Mouse (Mus musculus): ENCODE results near the gene Anp32b. TPM values are rescaled to one million over a fixed set of nuclear protein-coding genes. Genes with fewer than 3 reads are reported as not detected.

Anp32b gene
- polyA plus RNA-seq, 1 experiment from 2014 or later, result 351 TPM

DNA sequence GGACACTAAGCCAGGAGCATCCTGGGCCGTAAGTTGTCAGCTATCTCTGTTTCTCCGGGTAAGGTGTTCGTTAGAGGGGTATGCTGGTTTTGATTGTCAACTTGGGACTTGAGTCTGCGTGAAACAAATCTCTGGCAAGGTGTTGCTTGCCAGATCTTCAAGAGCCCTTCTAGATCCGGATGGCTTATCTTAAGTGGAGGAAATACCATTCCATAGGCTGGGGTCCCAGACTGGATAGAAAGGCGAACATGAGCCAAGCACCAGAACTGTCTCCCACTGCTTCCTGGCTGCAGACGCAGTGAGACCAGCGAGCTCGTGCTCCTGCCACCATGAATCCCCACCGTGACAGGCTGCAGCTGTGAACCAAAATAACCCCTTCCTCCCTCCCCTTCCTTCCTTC lies 70.8 kb downstream of the Anp32b start:
- H3K4me2 ChIP-seq, result no peak overlapping the region
- no peaks in the 10 kb centered on the region for H3K9me3 ChIP-seq (replicated peaks)
- no peaks in the 10 kb centered on the region for H3K4me1 ChIP-seq
- no peak for ATAC-seq (replicated peaks; ENCODE audit: low FRiP score)
- no peaks in the 10 kb centered on the region for H3K36me3 ChIP-seq
- WGBS, result 78% methylated on average over 10 of the region's 10 CpGs
- no peak overlapping the region for H3K9ac ChIP-seq
- no peak overlapping the region for H3K27ac ChIP-seq
- H3K4me3 ChIP-seq (replicated peaks), result no peak overlapping the region
- H3K27me3 ChIP-seq, result no peaks in the 10 kb centered on the region

Other genes with a start within 250 kb of the Anp32b start
- not detected in 2 replicates for gene Foxe1, start 107.3 kb upstream of the Anp32b start, polyA plus RNA-seq (2015; fragmentation: Nextera tagmentation; extraction: Ambion mirVana)
- gene Trmo, start 61.5 kb upstream of the Anp32b start, polyA plus RNA-seq (2015; fragmentation: Nextera tagmentation; extraction: Ambion mirVana), result 9.7 and 11.1 TPM in 2 replicates
- gene Hemgn, start 37.4 kb upstream of the Anp32b start, polyA plus RNA-seq (2015; fragmentation: Nextera tagmentation; extraction: Ambion mirVana), result 3.3 and 7.1 TPM in 2 replicates
- 73.0 and 82.4 TPM in 2 replicates for gene Nans, start 38.3 kb downstream of the Anp32b start, polyA plus RNA-seq (2015; fragmentation: Nextera tagmentation; extraction: Ambion mirVana)
- gene Trim14, start 85.2 kb downstream of the Anp32b start, polyA plus RNA-seq (2015; fragmentation: Nextera tagmentation; extraction: Ambion mirVana), result 1.8 and 2.7 TPM in 2 replicates
- gene Coro2a, start 151.3 kb downstream of the Anp32b start, polyA plus RNA-seq (2015; fragmentation: Nextera tagmentation; extraction: Ambion mirVana), result 4.8 and 6.0 TPM in 2 replicates
- 2.8 and 3.0 TPM in 2 replicates for gene Tbc1d2, start 199.3 kb downstream of the Anp32b start, polyA plus RNA-seq (2015; fragmentation: Nextera tagmentation; extraction: Ambion mirVana)